Mouse (Mus musculus) limb, embryonic 14.5 days (tissue): ENCODE results near the gene Gm3336. TPM values are rescaled to one million over a fixed set of nuclear protein-coding genes. Genes with fewer than 3 reads are reported as not detected.

Experiments used
- ATAC-seq: fragments of 200-750 bp; cut with Nextera tagmentation; 2 replicates; pipeline ENCODE4 v1.8.0; 2017; ENCODE audit warnings: low read depth, moderate number of reproducible peaks, moderate TSS enrichment; ENCODE audit not compliant: low FRiP score
- DNase-seq: peaks from one replicate; pipeline ENCODE4 v3.0.0-alpha.2; 2015; ENCODE audit warnings: low spot score
- H3K27ac ChIP-seq: fragments of 300-500 bp; sonication (generic); replicated peaks from 2 replicates; pipeline ENCODE4 v1.5.1; 2014; ENCODE audit warnings: low read depth, mild to moderate bottlenecking, low read length, moderate library complexity, mixed read lengths
- H3K27me3 ChIP-seq: fragments of 300-500 bp; sonication (generic); 2 replicates; pipeline ENCODE4 v1.6.1; 2014; ENCODE audit warnings: low read length, mixed read lengths; ENCODE audit not compliant: control insufficient read depth, insufficient read depth
- H3K36me3 ChIP-seq: fragments of 300-500 bp; sonication (generic); 2 replicates; pipeline ENCODE4 v1.6.1; 2014; ENCODE audit warnings: mild to moderate bottlenecking, low read length, moderate library complexity, mixed read lengths; ENCODE audit not compliant: control insufficient read depth, insufficient read depth
- H3K4me1 ChIP-seq: fragments of 300-500 bp; sonication (generic); 2 replicates; pipeline ENCODE4 v1.6.1; 2014; ENCODE audit warnings: antibody characterized with exemption, low read length, mixed read lengths; ENCODE audit not compliant: control insufficient read depth, insufficient read depth
- H3K4me2 ChIP-seq: fragments of 300-500 bp; sonication (generic); replicated peaks from 2 replicates; pipeline ENCODE4 v1.6.1; 2014; ENCODE audit warnings: low read depth, mild to moderate bottlenecking, low read length, moderate library complexity; ENCODE audit not compliant: severe bottlenecking
- H3K4me3 ChIP-seq: fragments of 300-500 bp; sonication (generic); replicated peaks from 2 replicates; pipeline ENCODE4 v1.5.1; 2014; ENCODE audit warnings: low read length
- H3K9ac ChIP-seq: fragments of 300-500 bp; sonication (generic); 2 replicates; pipeline ENCODE4 v1.6.1; 2014; ENCODE audit warnings: mild to moderate bottlenecking, low read depth, low read length, moderate library complexity; ENCODE audit not compliant: severe bottlenecking
- H3K9me3 ChIP-seq: fragments of 300-500 bp; sonication (generic); 2 replicates; pipeline ENCODE4 v1.6.1; 2016; ENCODE audit warnings: low read length; ENCODE audit not compliant: control insufficient read depth
- POLR2A ChIP-seq: fragments of 200-500 bp; IDR thresholded peaks from 2 replicates; pipeline ENCODE4 v1.8.0; 2012; ENCODE audit warnings: inconsistent platforms, mild to moderate bottlenecking, moderate library complexity, borderline replicate concordance; ENCODE audit not compliant: insufficient read depth, insufficient read length; ENCODE audit errors: extremely low read depth
- WGBS: fragments of 180-500 bp; shearing (Covaris S2); extraction: QIAGEN DNeasy Blood & Tissue Kit; methylation state at CpG from one replicate; pipeline ENCODE4 v1.1.7; 2014; 5-methylcytosine and 5-hydroxymethylcytosine counted together
- polyA plus RNA-seq, 2 experiments: library from polyadenylated mRNA; depleted of rRNA in 1 of 2; stranded (reverse) in 1 of 2; unstranded in 1 of 2; fragments of >200 nt; fragmentation: Nextera tagmentation in 1 of 2; extraction: Ambion mirVana in 1 of 2; gene quantifications; 2 replicates each; pipeline versions ENCODE4 v1.2.1 to v1.2.3; 2012 to 2014

The Gm3336 gene
- polyA plus RNA-seq, 2 experiments, result not detected

- H3K4me1 ChIP-seq, result peaks cover 37% of the 10 kb centered on the region
- peak within 1 kb of the TSS; percentile 57 for H3K4me2 ChIP-seq
- peaks cover 9% of the 10 kb centered on the region for H3K36me3 ChIP-seq
- peak within 1 kb of the TSS; percentile 98 for H3K4me3 ChIP-seq
- DNase-seq (peak; percentile 99), ATAC-seq (peak; percentile 89)
- H3K27ac ChIP-seq, result peak within 1 kb of the TSS; percentile 94
- 1% methylated on average over 68 of the region's 69 CpGs for WGBS
- H3K9ac ChIP-seq, result peak within 1 kb of the TSS; percentile 99
- TF ChIP-seq POLR2A, result peak; percentile 99
- H3K9me3 ChIP-seq, result no peaks in the 10 kb centered on the region
- no peaks in the 10 kb centered on the region for H3K27me3 ChIP-seq
Measured at GRCm38 (mm10) chr8:70698310-70699109, 19.8 kb upstream of the Gm3336 start, which contains the start of gene Jund. Gene Jund, plus strand, starts transcription at chr8:70698949.

GRCm38 (mm10) chr8:70699116-70699833, 19.1 kb upstream of the Gm3336 start:
- no peak; the same call in 1 of the 2 replicates for ATAC-seq
- Histone ChIP-seq H3K27ac (peak overlapping the region; percentile 94), H3K4me2 (peak overlapping the region; percentile 53), H3K27me3 (no peaks in the 10 kb centered on the region), H3K36me3 (peaks cover 15% of the 10 kb centered on the region), H3K4me3 (peak overlapping the region; percentile 98), H3K9me3 (no peaks in the 10 kb centered on the region), H3K9ac (peak overlapping the region; percentile 99), H3K4me1 (peaks cover 37% of the 10 kb centered on the region)
- 0% methylated on average over 29 of the region's 89 CpGs for WGBS
- no peak for DNase-seq
- no peak for TF ChIP-seq POLR2A

- peak overlapping the region; percentile 99 for H3K9ac ChIP-seq
- H3K4me1 ChIP-seq, result peaks cover 37% of the 10 kb centered on the region
- no peak for ATAC-seq
- no peaks in the 10 kb centered on the region for H3K9me3 ChIP-seq
- peak overlapping the region; percentile 94 for H3K27ac ChIP-seq
- no peaks in the 10 kb centered on the region for H3K27me3 ChIP-seq
- peak; percentile 75 for DNase-seq
- peaks cover 15% of the 10 kb centered on the region for H3K36me3 ChIP-seq
- H3K4me2 ChIP-seq, result peak overlapping the region; percentile 53
- peak overlapping the region; percentile 98 for H3K4me3 ChIP-seq
- WGBS, result under 1% methylated on average over 58 of the region's 59 CpGs
- TF ChIP-seq POLR2A, result peak; percentile 73; the same call in 1 of the 2 replicates
Measured at GRCm38 (mm10) chr8:70699834-70700554, 18.3 kb upstream of the Gm3336 start.

DNA sequence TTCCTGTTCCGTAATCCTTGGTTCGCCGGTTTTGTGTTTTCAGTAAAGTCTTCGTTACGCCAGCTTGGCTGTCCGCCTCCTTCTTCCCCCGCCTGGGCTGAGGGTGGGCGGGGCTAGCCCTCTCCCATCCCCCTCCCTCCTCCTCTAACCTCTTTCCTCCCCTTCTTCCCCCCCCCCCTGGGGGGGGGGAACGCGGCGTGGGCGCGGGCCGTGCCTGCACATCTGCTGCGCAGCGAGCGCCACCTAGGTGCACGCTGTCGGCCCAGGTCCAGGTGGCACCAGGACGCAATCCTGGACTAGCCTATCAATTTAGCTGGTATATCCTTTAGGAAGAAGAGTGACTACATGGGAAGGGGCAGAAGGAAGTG, 17.8 kb upstream of the Gm3336 start:
- DNase-seq (peak; percentile 96), ATAC-seq (peak; percentile 7; the same call in 1 of the 2 replicates)
- 0% methylated on average over 20 of the region's 20 CpGs for WGBS
- H3K27me3 ChIP-seq, result no peaks in the 10 kb centered on the region
- H3K4me1 ChIP-seq, result peaks cover 32% of the 10 kb centered on the region
- H3K36me3 ChIP-seq, result peaks cover 15% of the 10 kb centered on the region
- H3K9ac ChIP-seq, result peak overlapping the region; percentile 99
- TF ChIP-seq POLR2A, result no peak
- no peaks in the 10 kb centered on the region for H3K9me3 ChIP-seq
- H3K4me2 ChIP-seq, result peak overlapping the region; percentile 53
- H3K27ac ChIP-seq, result peak overlapping the region; percentile 94
- peak overlapping the region; percentile 98 for H3K4me3 ChIP-seq
